Mouse (Mus musculus) testis, adult 2 months (tissue): ENCODE measurements around the gene Nrg3.

Experiments used
- CTCF ChIP-seq: fragments of 200-500 bp; IDR thresholded peaks from 2 replicates; pipeline ENCODE4 v1.5.1; 2012; ENCODE audit warnings: low read depth, mild to moderate bottlenecking, inconsistent platforms, low read length, moderate library complexity; ENCODE audit not compliant: control insufficient read depth, insufficient read depth, insufficient replicate concordance
- POLR2A ChIP-seq: fragments of 200-500 bp; IDR thresholded peaks from 2 replicates; pipeline ENCODE4 v1.6.1; 2012; ENCODE audit warnings: low read depth, mild to moderate bottlenecking, inconsistent platforms, low read length, moderate library complexity; ENCODE audit not compliant: control insufficient read depth

- TF ChIP-seq CTCF (no peak), POLR2A (no peak)
These were observed 91.6 kb downstream of the Nrg3 start for GRCm38 (mm10) chr14:39381321-39381720.
